Mouse (Mus musculus) gonadal fat pad, adult 2 months (tissue): ENCODE data around the gene Vwa1. TPM values are rescaled to one million over a fixed set of nuclear protein-coding genes. Genes with fewer than 3 reads are reported as not detected.
"Not testable (repeated sequence)": the region's sequence is repeated elsewhere in the genome, so short reads cannot be mapped to it uniquely, and the experiment has no call there.

Experiments
- DNase-seq: peaks from one replicate; pipeline ENCODE4 v3.0.0-alpha.2; 2012; ENCODE audit warnings: low read depth
- polyA plus RNA-seq: library from polyadenylated mRNA; depleted of rRNA; stranded (reverse); fragments of >200 nt; gene quantifications from 2 replicates; pipeline ENCODE4 v1.2.3, GENCODE M21; 2012; rRNA removed

The Vwa1 gene
- polyA plus RNA-seq, 1 experiment, result 21.2 TPM

DNA sequence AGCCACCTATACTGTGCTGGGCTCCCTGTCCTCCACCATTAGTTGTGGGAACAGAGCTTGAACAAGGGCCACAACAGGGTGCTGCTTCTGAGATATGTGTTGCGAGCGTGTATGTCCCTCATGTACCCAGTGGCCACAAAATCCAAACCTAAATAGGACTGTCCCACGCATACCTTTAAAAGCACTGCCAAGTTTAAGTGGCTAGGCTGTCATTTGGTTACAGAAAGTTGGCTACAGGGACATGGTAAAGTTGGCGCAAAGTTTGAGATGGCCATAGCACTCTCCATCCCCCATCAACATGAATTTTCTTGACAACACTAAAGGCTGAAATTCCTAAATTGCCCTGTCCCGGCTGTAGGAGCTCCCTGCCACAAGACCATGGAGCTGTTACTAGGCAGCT is 29.4 kb downstream of the Vwa1 start:
- DNase-seq, result no peak

- no peak for DNase-seq
Observed at GRCm38 (mm10) chr4:155744474-155744873, 30.0 kb downstream of the Vwa1 start.

DNA sequence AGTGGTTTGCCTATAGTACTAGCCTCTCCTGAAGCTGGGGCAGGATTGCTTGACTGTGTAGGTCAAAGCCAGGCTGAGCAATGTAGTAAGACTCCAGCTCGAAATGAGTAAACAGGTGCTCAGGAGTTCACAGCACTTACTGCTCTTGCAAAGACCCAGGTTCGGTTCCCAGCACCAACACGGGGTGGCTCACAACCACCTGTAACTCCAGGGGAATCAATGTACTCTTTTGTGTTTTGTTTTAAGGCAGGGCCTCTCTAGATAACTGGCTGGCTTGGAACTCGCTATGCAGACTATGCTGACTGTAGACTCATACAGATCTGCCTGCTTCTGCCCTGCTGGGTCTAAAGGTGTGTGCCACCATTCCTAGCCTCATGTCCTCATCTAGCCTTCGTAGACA is 31.8 kb downstream of the Vwa1 start:
- no peak for DNase-seq

GRCm38 (mm10) chr4:155740681-155741080 is 33.8 kb downstream of the Vwa1 start:
- not testable (repeated sequence) for DNase-seq

GRCm38 (mm10) chr4:155739741-155740636 is 34.5 kb downstream of the Vwa1 start:
- DNase-seq, result no peak

GRCm38 (mm10) chr4:155739152-155739551 is 35.3 kb downstream of the Vwa1 start:
- DNase-seq, result no peak

DNA sequence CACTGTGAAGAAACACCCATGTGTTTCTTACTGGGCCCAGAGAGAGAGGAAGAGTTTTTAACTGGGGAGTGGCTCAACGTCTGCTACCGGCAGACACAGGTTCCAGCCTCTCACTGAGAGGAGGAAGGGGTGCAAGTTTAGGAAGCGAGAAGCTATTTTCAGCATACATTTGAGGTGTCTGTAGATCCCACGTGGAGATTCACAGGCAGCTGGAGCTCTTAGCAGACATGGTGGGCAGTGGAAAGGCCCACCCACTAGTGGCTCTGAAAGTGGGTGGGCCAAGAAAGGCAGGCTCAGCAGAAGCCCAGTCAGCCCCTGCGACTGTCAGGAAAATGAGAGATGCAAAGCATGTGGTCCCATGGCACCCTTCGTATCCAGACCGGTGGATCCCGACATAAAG is 36.2 kb downstream of the Vwa1 start:
- no peak for DNase-seq

GRCm38 (mm10) chr4:155736421-155736820 is 38.1 kb downstream of the Vwa1 start:
- DNase-seq, result no peak

- no peak for DNase-seq
Observed at GRCm38 (mm10) chr4:155735788-155736187, 38.7 kb downstream of the Vwa1 start.

- no peak for DNase-seq
Observed at GRCm38 (mm10) chr4:155734951-155735702, 39.4 kb downstream of the Vwa1 start.

DNA sequence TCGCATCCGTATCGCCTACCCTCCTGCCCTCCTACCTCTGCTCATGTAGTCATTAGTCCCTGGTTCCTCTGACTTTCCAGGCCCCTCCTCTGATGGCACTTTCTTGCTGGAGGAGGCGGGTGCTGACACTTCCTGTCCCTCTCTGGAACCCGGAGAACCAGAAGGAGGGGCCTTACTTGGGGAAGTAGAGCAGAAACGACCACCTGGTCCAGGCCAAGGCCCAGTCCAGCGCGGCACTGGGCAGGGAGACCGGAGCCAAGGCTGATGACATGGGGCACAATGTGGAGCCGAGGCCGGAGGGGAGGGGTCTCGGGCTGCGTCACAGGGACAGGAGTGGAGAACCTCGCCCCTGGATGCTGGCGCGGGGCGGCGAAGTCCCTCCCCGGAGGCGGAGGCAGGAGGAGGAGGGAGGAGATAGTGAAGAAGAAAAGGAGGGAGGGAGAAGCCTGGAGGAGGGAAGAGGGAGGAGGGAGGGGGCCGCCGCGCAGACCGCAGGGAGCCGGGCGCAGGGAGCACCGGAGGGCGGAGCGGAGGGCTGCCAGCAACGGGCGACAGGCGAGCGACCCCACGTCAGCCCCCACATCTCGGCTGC is 40.1 kb downstream of the Vwa1 start, which contains the start of gene Tmem240:
Gene Tmem240, plus strand, starts transcription at position 451 of the 592 bp plus-strand sequence.
- no peak for DNase-seq

GRCm38 (mm10) chr4:155733267-155733666 is 41.2 kb downstream of the Vwa1 start:
- DNase-seq, result no peak

GRCm38 (mm10) chr4:155727993-155728392 is 46.5 kb downstream of the Vwa1 start:
- no peak for DNase-seq

DNA sequence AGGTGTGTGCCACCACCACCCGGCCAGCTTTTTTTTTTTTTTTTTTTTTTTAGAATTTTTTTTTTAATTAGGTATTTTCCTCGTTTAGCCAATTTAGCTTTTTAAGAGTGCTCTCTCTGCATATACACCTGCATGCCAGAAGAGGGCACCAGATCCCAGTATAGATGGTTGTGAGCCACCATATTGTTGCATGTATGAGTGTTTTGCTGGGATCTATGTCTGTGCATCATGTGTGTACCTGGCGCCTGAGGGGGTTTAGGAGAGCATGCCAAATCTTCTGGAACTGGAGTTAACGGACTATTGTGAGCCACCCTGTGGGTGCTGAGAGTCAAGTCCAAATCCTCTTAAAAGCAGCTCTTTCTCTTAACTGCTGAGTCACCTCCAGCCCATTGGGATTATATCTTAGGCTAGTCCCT is 52.8 kb downstream of the Vwa1 start:
- DNase-seq, result no peak

Other genes starting within 250 kb of the Vwa1 start
- gene Nadk, start 212.3 kb downstream of the Vwa1 start, polyA plus RNA-seq, result 163 and 200 TPM in 2 replicates
- gene Slc35e2, start 173.3 kb downstream of the Vwa1 start, polyA plus RNA-seq, result 29.2 and 40.0 TPM in 2 replicates
- 17.2 and 26.3 TPM in 2 replicates for gene Cdk11b, start 149.8 kb downstream of the Vwa1 start, polyA plus RNA-seq
- gene Gm10563, start 129.3 kb downstream of the Vwa1 start, polyA plus RNA-seq, result not detected in 2 replicates
- 58.9 and 64.6 TPM in 2 replicates for gene Mmp23, start 121.3 kb downstream of the Vwa1 start, polyA plus RNA-seq
- 52.9 TPM in 2 replicates for gene Mib2, start 105.5 kb downstream of the Vwa1 start, polyA plus RNA-seq
- gene Fndc10, start 80.4 kb downstream of the Vwa1 start, polyA plus RNA-seq, result 35.3 and 39.7 TPM in 2 replicates
- 105 and 122 TPM in 2 replicates for gene Ssu72, start 69.9 kb downstream of the Vwa1 start, polyA plus RNA-seq
- 0.98 and 1.2 TPM in 2 replicates for gene Tmem240, start 39.9 kb downstream of the Vwa1 start, polyA plus RNA-seq
- gene Atad3a, start 13.6 kb downstream of the Vwa1 start, polyA plus RNA-seq, result 52.8 and 68.3 TPM in 2 replicates
- gene Tmem88b, start 11.2 kb upstream of the Vwa1 start, polyA plus RNA-seq, result 2.4 and 4.7 TPM in 2 replicates
- gene Ankrd65, start 15.7 kb upstream of the Vwa1 start, polyA plus RNA-seq, result 1.9 and 2.6 TPM in 2 replicates
- 71.2 and 101 TPM in 2 replicates for gene Mrpl20, start 28.2 kb upstream of the Vwa1 start, polyA plus RNA-seq
- gene Ccnl2, start 37.8 kb upstream of the Vwa1 start, polyA plus RNA-seq, result 63.7 and 69.3 TPM in 2 replicates
- 122 and 145 TPM in 2 replicates for gene Aurkaip1, start 56.6 kb upstream of the Vwa1 start, polyA plus RNA-seq
- 156 and 190 TPM in 2 replicates for gene Mxra8, start 65.0 kb upstream of the Vwa1 start, polyA plus RNA-seq
- gene Dvl1, start 72.7 kb upstream of the Vwa1 start, polyA plus RNA-seq, result 124 and 139 TPM in 2 replicates
- 0.34 and 0.43 TPM in 2 replicates for gene Tas1r3, start 88.7 kb upstream of the Vwa1 start, polyA plus RNA-seq
- 30.8 and 31.0 TPM in 2 replicates for gene Cptp, start 94.7 kb upstream of the Vwa1 start, polyA plus RNA-seq
- gene Ints11, start 94.8 kb upstream of the Vwa1 start, polyA plus RNA-seq, result 33.7 and 36.5 TPM in 2 replicates
- gene Pusl1, start 117.1 kb upstream of the Vwa1 start, polyA plus RNA-seq, result 44.0 and 49.9 TPM in 2 replicates
- 27.7 and 28.2 TPM in 2 replicates for gene Acap3, start 117.1 kb upstream of the Vwa1 start, polyA plus RNA-seq
- 47.7 and 53.3 TPM in 2 replicates for gene Ube2j2, start 169.1 kb upstream of the Vwa1 start, polyA plus RNA-seq
- 131 and 135 TPM in 2 replicates for gene C1qtnf12, start 187.6 kb upstream of the Vwa1 start, polyA plus RNA-seq
- 8.8 and 9.6 TPM in 2 replicates for gene B3galt6, start 218.0 kb upstream of the Vwa1 start, polyA plus RNA-seq
- gene Sdf4, start 218.2 kb upstream of the Vwa1 start, polyA plus RNA-seq, result 119 and 131 TPM in 2 replicates
- 3.5 and 3.8 TPM in 2 replicates for gene Tnfrsf4, start 239.1 kb upstream of the Vwa1 start, polyA plus RNA-seq